Mouse (Mus musculus) limb, embryonic 15.5 days (tissue): ENCODE results near the gene Prss54. TPM values are rescaled to one million over a fixed set of nuclear protein-coding genes. Genes with fewer than 3 reads are reported as not detected.

Experiments used
- ATAC-seq: fragments of 200-750 bp; cut with Nextera tagmentation; 2 replicates; pipeline ENCODE4 v1.8.0; 2017; ENCODE audit warnings: low read depth, moderate TSS enrichment; ENCODE audit not compliant: insufficient number of reproducible peaks, low FRiP score, low TSS enrichment
- H3K27ac ChIP-seq: fragments of 300-500 bp; sonication (generic); 2 replicates; pipeline ENCODE4 v1.5.1; 2015; ENCODE audit warnings: moderate library complexity, mild to moderate bottlenecking, inconsistent platforms
- H3K27me3 ChIP-seq: fragments of 300-500 bp; sonication (generic); 2 replicates; pipeline ENCODE4 v1.6.1; 2015; ENCODE audit warnings: inconsistent platforms
- H3K36me3 ChIP-seq: fragments of 300-500 bp; sonication (generic); 2 replicates; pipeline ENCODE4 v1.6.1; 2015; ENCODE audit warnings: inconsistent platforms
- H3K4me1 ChIP-seq: fragments of 300-500 bp; sonication (generic); 2 replicates; pipeline ENCODE4 v1.6.1; 2015; ENCODE audit warnings: inconsistent platforms
- H3K4me2 ChIP-seq: fragments of 300-500 bp; sonication (generic); 2 replicates; pipeline ENCODE4 v1.6.1; 2015; ENCODE audit warnings: mild to moderate bottlenecking, inconsistent platforms
- H3K4me3 ChIP-seq: fragments of 300-500 bp; sonication (generic); 2 replicates; pipeline ENCODE4 v1.5.1; 2015; ENCODE audit warnings: mild to moderate bottlenecking, inconsistent platforms
- H3K9ac ChIP-seq: fragments of 300-500 bp; sonication (generic); 2 replicates; pipeline ENCODE4 v1.6.1; 2015; ENCODE audit warnings: inconsistent platforms
- H3K9me3 ChIP-seq: fragments of 300-500 bp; sonication (generic); 2 replicates; pipeline ENCODE4 v1.6.1; 2016; ENCODE audit warnings: inconsistent platforms
- WGBS: fragments of 180-500 bp; shearing (Covaris S2); methylation state at CpG from one replicate; pipeline ENCODE4 v1.1.7; 2015; 5-methylcytosine and 5-hydroxymethylcytosine counted together
- polyA plus RNA-seq: library from polyadenylated mRNA; unstranded; fragments of >200 nt; fragmentation: Nextera tagmentation; extraction: Ambion mirVana; gene quantifications from 2 replicates; pipeline ENCODE4 v1.2.1, GENCODE M21; 2015

The Prss54 gene
- polyA plus RNA-seq, 1 experiment from 2014 or later = not detected

GRCm38 (mm10) chr8:95516928-95517327 is 59.2 kb downstream of the Prss54 start:
- WGBS = 88% methylated on average over 6 of the region's 6 CpGs
- H3K27ac ChIP-seq = no peak overlapping the region
- no peaks in the 10 kb centered on the region for H3K4me1 ChIP-seq
- no peak overlapping the region for H3K4me2 ChIP-seq
- ATAC-seq = no peak
- H3K36me3 ChIP-seq = no peaks in the 10 kb centered on the region
- no peak overlapping the region for H3K4me3 ChIP-seq
- H3K27me3 ChIP-seq = no peaks in the 10 kb centered on the region
- no peaks in the 10 kb centered on the region for H3K9me3 ChIP-seq
- no peak overlapping the region for H3K9ac ChIP-seq

- no peaks in the 10 kb centered on the region for H3K36me3 ChIP-seq
- 65% methylated on average over 4 of the region's 4 CpGs for whole genome bisulfite sequencing
- ATAC-seq = no peak
These were observed 62.9 kb downstream of the Prss54 start for GRCm38 (mm10) chr8:95513219-95513618.

GRCm38 (mm10) chr8:95512257-95512656 is 63.9 kb downstream of the Prss54 start:
- no peaks in the 10 kb centered on the region for H3K9me3 ChIP-seq
- H3K4me3 ChIP-seq = no peak overlapping the region
- no peak for ATAC-seq
- no peaks in the 10 kb centered on the region for H3K27me3 ChIP-seq
- H3K4me2 ChIP-seq = no peak overlapping the region
- no peaks in the 10 kb centered on the region for H3K36me3 ChIP-seq
- H3K4me1 ChIP-seq = 0 out of 2 replicates have a peak, but pooled peaks cover 3% of the 10 kb centered on the region
- H3K9ac ChIP-seq = no peak overlapping the region
- WGBS = 54% methylated on average over 4 of the region's 4 CpGs
- no peak overlapping the region for H3K27ac ChIP-seq

More at GRCm38 (mm10) chr8:95513219-95513618, 62.9 kb downstream of the Prss54 start:
- Histone ChIP-seq H3K27me3 (no peaks in the 10 kb centered on the region), H3K9me3 (no peaks in the 10 kb centered on the region), H3K4me1 (0 out of 2 replicates have a peak, but pooled peaks cover 3% of the 10 kb centered on the region), H3K27ac (no peak overlapping the region), H3K4me3 (no peak overlapping the region), H3K4me2 (no peak overlapping the region), H3K9ac (no peak overlapping the region)

Other genes with a start within 250 kb of the Prss54 start
- gene Zfp319, start 244.4 kb downstream of the Prss54 start, polyA plus RNA-seq = 8.7 and 9.0 TPM in 2 replicates
- 41.0 and 44.5 TPM in 2 replicates for gene Usb1, start 244.1 kb downstream of the Prss54 start, polyA plus RNA-seq
- gene Mmp15, start 224.1 kb downstream of the Prss54 start, polyA plus RNA-seq = 7.8 and 8.1 TPM in 2 replicates
- gene Cfap20, start 141.5 kb downstream of the Prss54 start, polyA plus RNA-seq = 122 and 128 TPM in 2 replicates
- 11.1 and 11.8 TPM in 2 replicates for gene Csnk2a2, start 86.3 kb downstream of the Prss54 start, polyA plus RNA-seq
- gene Ccdc113, start 42.3 kb downstream of the Prss54 start, polyA plus RNA-seq = 0.52 and 0.89 TPM in 2 replicates
- 17.7 and 18.5 TPM in 2 replicates for gene Gins3, start 57.1 kb upstream of the Prss54 start, polyA plus RNA-seq
- 22.6 and 27.5 TPM in 2 replicates for gene Ndrg4, start 100.6 kb upstream of the Prss54 start, polyA plus RNA-seq
- gene Setd6, start 139.5 kb upstream of the Prss54 start, polyA plus RNA-seq = 15.1 and 15.7 TPM in 2 replicates
- gene Cnot1, start 231.1 kb upstream of the Prss54 start, polyA plus RNA-seq = 46.7 and 52.9 TPM in 2 replicates
- 324 and 332 TPM in 2 replicates for gene Sap18b, start 249.0 kb upstream of the Prss54 start, polyA plus RNA-seq